Mouse (Mus musculus) adrenal gland, adult (tissue): Measurements from ENCODE around the gene Ccdc9.
"Not testable (repeated sequence)": the region's sequence is repeated elsewhere in the genome, so short reads cannot be mapped to it uniquely, and the experiment has no call there.

Experiments used
- DNase-seq, 2 experiments: peaks; one replicate each; pipeline ENCODE4 v3.0.0; 2022 to 2023; ENCODE audit warnings: low spot score in 1 of 2; ENCODE audit not compliant: inconsistent age in 2 of 2

Ccdc9 gene

DNA sequence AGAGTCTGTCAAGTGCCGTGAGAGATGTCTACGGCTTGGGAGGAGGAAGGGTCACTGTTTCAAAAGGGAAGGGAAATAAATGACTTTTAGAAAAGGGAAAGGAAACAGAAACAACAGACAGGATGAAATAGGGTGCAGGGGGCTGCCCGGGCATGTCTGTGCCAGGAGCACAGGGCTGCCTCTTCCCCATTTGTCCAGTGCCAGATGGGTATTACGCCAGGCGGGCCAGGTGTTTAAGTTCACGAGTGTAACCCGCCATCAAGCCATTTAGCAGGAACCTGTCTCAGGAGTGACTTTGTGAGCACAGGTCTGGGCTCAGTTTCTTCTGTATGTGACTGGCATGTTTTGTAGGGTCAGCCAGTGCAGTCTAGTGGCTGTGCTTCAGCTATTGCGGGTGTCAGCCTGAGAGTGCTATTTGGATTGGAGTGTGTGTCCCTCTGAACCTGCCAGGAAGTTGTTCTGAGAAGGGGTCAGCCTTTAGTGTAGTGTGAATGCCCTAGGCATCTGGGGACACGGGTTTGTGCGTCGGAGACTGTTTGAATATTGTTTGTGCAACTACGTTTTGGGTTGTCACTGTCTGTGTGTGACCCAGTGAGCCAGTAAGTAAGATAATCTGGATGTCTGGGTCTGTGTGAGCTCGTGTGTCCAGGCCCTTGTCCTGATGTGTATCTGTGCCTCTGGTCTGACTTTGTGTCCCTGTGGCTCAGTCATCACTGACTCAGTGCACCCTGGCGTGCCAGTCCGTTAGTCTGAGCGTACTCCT lies 22.1 kb upstream of the Ccdc9 start:
- DNase-seq, result peak in 1 of 2 experiments; percentile 47

DNA sequence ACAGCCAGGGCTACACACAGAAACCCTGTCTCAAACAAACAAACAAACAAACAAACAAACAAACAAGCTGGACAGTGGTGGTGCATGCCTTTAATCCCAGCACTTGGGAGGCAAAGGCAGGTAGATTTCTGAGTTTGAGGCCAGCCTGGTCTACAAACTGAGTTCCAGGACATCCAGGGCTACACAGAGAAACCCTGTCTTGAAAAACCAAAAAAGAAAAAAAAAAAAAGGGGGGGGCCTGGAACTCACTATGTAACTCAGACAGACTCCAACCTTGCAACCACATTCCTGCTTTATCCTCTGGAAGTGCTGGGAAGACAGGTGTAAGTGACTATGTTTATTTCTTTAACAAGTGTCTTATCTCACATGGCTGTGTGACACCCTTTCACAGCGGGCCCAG lies 21.5 kb upstream of the Ccdc9 start, which contains the start of gene Bbc3:
TSS of gene Bbc3 (plus strand) at position 301 of the 400 bp plus-strand sequence.
- DNase-seq, result not testable (repeated sequence)

DNA sequence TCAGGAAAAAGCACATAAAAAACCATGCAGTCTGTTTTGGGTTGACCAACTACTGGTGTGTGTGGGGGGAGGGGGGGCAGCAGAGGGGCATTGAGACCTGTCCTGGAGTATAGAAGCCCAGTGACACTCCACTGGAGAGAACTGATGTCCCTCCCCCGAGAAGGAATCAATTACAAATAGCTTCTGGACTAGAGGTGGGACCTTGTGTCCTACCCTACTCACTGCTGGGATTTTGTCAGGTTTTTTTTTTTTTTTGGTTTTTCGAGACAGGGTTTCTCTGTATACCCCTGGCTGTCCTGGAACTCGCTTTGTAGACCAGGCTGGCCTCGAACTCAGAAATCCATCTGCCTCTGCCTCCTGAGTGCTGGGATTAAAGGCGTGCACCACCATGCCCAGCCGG lies 20.5 kb upstream of the Ccdc9 start:
- not testable (repeated sequence) for DNase-seq

DNA sequence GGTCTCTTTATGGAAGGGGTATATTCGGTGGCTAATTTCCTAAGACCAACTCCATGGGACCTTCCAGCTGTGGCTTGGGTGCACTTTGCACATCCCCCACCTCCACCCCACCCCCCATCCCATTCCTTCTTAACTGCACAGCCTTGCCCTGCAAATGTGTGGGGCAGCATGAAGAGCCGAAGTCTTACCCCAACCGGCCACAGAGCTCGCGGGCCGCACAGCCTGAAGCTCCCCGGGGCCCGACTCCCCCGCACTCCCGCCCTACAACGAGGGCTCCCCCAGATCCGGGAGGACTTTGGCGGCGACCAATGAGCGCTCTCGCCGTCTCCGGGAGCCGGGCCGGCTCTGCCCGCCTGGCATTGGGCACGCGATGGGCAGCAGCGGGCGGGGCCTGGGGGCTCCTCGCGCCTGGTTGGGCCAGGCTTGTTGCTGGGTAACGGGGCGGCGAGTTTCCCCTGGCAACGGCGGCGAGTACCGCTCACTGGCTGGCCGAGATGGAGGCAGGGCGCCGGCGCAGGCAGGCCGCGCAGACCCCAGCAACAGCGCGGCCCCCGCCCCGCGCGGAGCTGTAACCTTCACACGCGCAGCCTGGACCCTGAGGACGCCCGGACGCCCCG lies 12.9 kb upstream of the Ccdc9 start:
- DNase-seq, result peak; percentile 94 to 96

DNA sequence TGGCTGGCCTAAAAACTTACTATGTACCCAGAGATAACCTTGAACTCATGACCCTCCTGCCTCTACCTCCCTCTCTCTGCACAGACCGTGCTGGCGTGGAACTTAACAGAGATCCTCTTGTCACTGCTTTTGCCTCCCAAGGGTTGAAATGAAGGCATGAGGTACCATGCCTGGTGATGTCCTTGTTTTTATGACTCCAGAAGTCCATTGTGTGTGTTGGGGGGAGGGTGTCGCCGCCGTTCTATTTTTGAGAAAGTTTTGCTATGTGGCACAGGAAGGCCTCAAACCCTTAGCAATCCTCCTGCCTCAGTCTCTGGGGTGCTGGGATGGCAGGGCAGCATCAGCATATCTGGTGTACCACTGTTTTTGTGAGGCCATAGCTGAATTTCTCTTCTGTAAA lies 12.3 kb upstream of the Ccdc9 start:
- peak in 1 of 2 experiments; percentile 54 for DNase-seq

DNA sequence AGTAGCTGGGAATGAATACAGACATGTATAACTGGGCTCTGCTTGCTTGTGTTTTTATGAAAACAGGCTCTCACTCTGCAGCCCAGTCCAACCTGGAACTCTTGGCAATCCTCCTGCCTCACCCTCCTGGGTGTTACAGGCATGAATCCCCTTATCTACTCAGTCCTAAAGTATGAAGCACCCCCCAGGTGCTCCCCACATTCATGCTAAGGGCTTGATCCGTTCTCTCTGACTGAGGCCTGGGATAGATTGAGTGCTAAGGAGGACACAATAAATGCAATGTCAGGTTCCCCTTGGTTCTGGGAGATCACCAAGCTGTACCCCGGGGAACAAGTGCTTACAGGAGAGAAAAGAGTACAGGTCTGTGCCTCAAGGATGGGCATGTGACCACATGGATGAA lies 11.0 kb upstream of the Ccdc9 start:
- peak in 1 of 2 experiments; percentile 58 for DNase-seq

DNA sequence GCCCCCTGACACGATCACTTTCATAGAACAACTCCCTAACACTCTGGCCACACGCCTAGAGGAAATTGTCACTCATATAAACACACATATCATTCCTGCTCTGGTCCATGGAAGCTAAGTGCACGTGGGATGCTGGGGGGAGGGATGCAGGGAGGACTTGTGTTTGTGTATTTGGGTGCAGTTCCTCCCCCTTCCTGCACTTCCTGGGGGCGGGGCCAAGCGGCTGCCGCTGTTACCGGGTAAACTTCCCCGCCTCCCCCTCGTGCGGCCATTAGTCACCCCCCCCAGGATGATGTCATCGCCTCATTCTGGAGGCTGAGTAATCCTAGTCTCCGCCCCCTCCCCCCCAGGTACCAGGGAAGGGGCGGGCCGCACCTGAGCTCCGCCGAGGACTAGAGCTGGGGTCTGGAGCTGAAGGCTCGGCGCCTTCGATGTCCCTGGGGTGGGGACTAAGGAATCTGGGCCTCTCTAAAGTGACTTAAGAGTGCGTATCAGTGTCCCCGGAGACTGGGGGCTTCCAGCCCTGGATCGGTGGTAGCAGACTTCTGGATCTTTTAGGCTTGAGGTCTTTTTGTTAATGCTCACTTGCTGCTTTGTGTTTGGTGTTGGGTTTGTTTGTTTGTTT lies 10.3 kb upstream of the Ccdc9 start:
- DNase-seq, result peak; percentile 91 to 97

DNA sequence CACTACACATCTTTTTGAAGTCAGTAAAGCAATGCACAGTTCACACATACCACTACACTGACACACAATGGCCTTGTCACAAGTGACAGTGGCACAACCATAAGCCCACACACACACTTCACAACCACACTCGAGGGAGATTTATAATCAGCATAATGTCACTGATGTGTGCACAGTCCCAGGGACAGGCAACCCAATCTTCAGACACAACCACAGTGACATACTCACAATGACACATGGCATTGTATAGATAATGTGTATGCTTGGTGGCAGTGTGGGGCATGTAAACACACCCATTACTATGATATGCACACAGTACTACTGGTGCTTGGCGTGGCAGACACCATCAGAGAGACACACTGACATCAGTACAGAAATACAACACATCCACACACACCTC lies 9.6 kb upstream of the Ccdc9 start:
- DNase-seq, result no peak

DNA sequence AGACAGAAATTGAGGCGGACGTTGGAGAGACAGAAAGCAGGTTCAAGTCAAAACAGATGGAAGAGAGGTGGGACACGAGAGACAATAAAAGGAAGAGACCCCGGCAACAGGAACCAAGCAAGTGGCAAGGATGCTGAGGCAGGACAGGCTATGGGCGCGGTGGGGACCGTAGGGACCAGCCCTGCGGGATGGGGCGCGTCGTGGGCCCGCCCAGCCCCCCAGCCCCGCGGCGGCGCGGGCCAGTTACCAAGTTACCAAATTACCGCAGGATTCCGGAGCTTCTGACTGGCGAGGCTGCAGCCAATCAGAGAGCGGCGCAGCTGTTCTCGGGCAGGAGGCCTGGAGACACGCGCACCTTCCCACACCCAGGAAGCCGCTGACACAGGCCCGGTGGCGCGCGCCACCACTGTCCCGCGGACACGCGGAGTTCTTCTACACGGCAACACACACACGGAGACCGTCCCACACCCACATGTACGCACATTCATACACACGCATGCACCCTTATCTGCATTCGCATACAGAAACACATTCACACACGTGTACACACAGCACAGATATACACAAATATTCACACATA lies 8.8 kb upstream of the Ccdc9 start:
- peak; percentile 89 to 93 for DNase-seq

DNA sequence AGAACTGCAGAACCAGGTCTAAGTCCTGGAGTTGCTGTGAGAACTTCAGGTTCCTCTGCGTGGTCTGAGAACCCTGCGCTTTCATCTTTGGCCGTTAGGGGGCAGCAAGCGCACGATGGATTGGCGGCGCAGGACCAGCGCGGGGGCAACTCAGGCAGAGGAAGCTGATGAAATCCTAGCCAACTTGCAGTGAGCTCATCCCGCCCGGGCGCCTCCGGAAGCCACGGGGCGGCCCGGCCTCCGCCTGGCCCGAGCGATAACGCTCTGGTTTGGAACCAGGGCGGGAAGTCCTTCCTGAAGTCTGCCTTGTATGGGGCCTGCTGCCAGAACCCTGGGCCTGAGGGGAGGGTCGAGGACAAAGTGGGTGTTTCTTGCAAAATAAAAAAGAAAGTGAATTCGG lies 8.2 kb upstream of the Ccdc9 start:
- DNase-seq, result peak; percentile 95 to 98

DNA sequence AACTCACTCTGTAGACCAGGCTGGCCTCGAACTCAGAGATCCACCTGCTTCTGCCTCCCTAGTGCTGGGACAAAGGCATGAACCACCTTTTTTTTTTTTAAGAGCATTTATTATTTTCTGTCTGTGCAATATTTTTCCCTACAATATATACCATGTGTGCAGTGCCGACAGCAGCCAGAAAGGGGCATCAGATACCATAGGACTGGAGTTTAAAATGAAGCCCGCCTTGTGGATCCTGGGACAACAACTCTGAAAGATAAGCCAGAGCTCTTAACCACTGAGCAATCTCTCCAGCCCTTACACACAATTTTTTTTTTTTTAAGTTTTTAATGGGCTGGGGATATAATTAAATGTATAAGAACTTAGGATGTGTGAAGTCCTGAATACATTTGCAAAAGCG lies 7.8 kb upstream of the Ccdc9 start:
- DNase-seq, result peak in 1 of 2 experiments; percentile 66

DNA sequence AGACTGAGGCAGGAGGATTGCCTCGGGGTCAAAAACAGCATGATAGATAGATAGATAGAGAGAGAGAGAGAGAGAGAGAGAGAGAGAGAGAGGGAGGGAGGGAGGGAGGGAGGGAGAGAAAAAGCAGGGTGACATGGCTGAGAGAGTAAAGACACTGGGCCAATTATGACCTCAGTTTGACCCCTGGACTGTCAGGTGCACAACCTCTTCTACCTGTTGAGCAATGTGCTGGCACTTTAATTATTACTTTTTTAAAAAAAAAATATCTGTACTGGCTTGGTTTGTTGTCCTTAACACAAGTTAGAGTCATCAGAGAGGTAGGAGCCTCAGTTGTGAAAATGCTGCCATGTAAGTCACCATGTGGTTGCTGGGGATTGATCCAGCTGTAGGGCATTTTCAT lies 1.2 kb upstream of the Ccdc9 start:
- DNase-seq, result peak in 1 of 2 experiments; percentile 18

DNA sequence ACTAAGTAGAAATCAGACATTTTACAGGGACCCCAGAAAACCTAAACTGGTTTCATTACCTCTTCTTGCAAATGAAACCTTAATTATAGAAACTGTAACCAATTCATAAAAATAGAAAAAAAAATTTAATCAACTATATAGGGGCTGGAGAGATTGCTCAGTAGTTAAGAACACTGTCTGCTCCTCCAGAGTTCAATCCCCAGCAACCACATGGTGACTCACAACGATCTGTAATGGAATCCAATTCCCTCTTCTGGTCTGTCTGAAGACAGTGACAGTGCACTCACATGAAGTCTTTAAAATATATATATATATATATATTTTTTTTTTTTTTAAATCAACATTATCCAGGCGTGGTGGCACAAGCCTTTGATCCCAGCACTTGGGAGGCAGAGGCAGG lies 421 bp upstream of the Ccdc9 start:
- DNase-seq, result no peak

DNA sequence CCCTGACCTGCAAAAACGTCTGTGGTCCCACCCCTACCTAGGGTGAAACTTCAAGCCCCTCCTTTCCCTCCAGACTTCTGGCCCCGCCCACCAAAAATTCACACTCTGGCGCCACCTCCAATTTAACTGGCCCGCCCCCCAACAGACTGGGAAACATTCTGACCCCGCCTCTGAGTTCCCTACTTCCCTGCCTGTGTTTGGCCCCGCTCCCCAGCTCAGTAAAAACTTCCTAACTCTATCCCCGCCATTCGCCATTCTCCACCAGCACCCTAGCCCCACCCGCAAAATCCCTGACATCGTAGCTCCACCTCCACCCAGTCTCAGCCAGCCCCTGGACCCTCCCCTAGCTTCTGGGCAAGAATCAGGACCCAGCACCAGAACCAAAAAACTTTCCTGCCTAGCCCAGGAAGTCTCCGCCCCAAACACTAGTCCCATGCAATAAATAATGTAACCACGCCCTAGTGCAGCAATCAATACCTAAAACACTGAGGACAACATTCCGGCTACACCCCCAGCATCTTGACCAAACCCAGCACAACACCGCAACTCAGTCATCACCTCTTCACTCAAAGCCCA lies 1.1 kb downstream of the Ccdc9 start:
- peak; percentile 88 to 94 for DNase-seq

DNA sequence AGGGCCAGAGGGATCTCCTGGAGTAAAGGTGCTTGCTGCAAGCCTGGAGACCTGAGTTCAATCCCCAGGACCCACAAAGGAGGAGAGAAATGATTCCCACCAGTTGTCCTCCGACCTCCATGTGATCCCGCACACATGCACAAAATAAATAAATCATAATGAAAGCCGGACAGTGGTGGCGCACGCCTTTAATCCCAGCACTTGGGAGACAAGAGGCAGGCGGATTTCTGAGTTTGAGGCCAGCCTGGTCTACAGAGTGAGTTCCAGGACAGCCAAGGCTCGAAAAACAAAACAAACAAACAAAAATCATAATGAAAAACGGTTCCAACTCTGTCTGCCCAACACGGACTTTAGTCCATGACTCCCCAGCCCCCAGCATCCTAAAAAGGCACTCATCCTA lies 1.7 kb downstream of the Ccdc9 start:
- peak in 1 of 2 experiments; percentile 59 for DNase-seq

DNA sequence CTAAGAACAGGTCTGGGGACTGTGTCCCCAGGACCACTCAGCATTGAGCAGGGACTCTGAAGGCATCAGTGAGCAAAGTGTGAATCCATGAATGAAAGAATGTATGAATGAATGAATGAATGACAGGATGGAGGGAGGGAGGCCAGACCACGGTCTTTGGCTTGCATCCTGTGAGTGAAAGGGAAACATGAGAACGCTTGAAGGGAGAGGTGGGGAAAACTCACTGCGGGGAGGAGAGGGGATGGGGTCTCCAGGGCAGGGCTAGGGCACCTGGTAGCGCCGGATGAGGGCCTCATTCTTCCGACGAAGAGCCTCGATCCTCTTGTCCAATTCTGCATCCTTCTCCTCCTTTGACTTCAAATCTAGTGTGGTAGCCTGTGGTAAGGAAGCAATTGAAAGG lies 2.6 kb downstream of the Ccdc9 start:
- peak in 1 of 2 experiments; percentile 35 for DNase-seq

DNA sequence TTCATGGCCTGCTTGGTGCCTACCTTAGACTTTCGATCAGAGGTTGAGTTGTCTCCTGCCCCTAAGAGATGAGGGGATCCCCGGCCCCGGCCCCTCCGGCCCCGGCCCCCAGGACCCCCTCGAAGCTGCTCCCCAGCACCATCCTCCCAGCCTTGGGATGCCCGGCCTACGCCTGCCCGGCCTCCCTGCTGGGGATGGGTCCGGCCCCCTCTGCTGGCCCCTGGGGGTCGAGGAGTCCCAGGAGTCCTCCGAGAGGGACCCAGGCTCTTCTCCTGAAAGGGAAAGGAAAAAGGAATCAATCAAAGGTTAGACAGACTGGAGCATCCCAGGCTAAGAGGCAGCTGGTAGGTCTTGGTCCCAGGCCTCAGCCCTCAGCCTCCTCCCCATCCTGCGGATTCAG lies 4.3 kb downstream of the Ccdc9 start:
- DNase-seq, result no peak

DNA sequence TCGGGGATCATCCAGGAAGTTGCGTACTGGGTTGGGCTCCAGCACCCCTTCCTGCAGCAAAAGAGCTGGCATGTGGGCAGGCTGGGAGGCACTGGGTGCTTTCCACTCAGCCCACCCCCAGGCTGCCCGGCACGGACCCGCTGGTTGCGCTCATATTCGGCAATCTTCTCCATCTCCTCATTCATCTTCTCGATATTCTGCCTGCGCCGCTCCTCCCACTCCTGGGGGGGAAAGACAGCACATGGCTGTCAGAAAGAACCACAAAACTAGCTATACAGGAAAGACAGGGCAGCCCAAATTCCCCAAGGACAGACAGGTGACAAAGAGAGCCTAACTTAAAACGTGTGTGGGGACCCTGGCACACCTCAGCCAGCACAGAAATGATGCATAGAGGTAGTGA lies 5.9 kb downstream of the Ccdc9 start:
- peak in 1 of 2 experiments; percentile 24 for DNase-seq

DNA sequence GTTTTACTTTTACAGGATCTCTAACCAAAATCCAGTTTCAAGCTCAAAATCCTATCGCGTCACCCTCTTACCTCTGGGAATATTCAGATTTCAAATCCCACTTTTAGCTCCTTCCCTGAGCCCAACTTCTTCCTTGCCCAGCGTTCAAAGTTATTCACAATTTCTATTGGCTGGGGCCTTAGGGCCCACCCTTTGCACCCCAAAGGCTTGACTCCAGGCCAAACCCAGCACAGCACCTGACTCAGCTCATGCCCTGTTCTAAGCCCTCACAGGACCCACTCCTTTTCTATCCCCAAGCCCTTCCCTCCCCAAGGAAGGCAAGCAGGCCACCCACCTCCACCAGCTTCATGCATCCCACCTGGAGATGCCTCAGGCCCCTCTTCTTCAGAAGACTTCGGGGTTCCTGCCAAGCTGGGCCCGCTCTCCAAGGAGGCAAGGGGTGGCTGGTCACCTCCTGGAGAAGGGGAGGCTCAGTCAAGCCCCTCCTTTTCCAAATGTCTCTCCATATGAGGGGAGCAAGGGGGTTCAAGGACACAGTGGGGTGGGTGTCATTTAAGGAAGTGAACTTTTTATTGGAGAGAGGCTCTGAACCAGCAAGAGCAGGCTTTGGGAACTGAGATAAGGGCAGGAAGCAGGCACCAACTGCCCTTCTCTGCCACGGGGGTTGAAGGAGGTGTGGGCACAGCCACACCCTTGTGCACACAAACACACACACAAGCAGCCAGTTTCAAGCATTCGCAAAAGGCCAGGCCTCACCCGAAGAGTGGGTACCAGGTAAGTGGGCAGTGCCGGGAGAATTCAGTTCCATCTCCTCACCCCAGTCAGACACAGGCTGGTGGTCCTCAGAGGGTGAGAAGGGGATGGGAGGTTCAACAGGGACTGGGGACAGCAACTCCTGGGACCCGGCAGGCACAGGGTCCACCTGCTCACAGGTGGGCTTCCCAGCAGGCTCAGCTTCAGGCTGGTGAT lies 11.4 kb downstream of the Ccdc9 start:
- DNase-seq, result peak in 1 of 2 experiments; percentile 26

DNA sequence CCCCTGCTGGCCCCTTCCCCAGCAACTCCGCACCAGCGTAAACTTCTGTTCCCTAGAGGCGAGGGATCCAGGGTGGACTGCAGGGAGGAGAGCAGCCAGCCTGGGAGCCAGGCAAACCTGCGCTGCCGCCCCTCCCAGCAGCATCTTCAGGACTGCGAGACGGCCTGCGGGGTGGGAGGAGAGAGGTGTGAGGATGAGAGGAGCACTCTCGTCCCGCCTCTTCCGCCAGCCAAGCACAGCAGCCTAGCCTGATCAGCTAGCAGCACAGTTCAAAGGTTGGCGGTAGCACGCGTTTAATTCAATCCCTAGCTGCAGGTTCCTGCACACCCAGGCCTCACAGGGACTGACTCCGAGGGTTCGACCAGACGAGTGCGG lies 12.8 kb downstream of the Ccdc9 start:
- peak; percentile 85 to 95 for DNase-seq
